Mouse (Mus musculus): ENCODE data around the gene Mrps21. TPM values are rescaled to one million over a fixed set of nuclear protein-coding genes. Genes with fewer than 3 reads are reported as not detected.
"Not testable (repeated sequence)": the region's sequence is repeated elsewhere in the genome, so short reads cannot be mapped to it uniquely, and the experiment has no call there.

The Mrps21 gene
- polyA plus RNA-seq (2015; fragmentation: Nextera tagmentation; extraction: Ambion mirVana), result 346 and 351 TPM in 2 replicates

- peak within 1 kb of the TSS; percentile 70 for H3K9ac ChIP-seq
- peak within 1 kb of the TSS; percentile 92 for H3K27ac ChIP-seq
- no peaks in the 10 kb centered on the region for H3K9me3 ChIP-seq
- no peaks in the 10 kb centered on the region for H3K36me3 ChIP-seq
- under 1% methylated on average over 33 of the region's 33 CpGs for WGBS
- H3K4me1 ChIP-seq (replicated peaks), result peaks cover 11% of the 10 kb centered on the region
- H3K4me3 ChIP-seq (replicated peaks), result peak within 1 kb of the TSS; percentile 64
- no peaks in the 10 kb centered on the region for H3K27me3 ChIP-seq (replicated peaks)
- peak; percentile 98 for ATAC-seq
- H3K4me2 ChIP-seq (replicated peaks), result peak within 1 kb of the TSS; percentile 67
Measured at GRCm38 (mm10) chr3:95871392-95871867, at the start of gene Mrps21. Gene Mrps21, minus strand, starts transcription at chr3:95871519.

- WGBS, result 47% methylated on average over 2 of the region's 2 CpGs
- H3K36me3 ChIP-seq; H3K4me2 ChIP-seq (replicated peaks); H3K9ac ChIP-seq; H3K9me3 ChIP-seq; H3K4me3 ChIP-seq (replicated peaks); H3K4me1 ChIP-seq (replicated peaks); H3K27me3 ChIP-seq (replicated peaks); H3K27ac ChIP-seq; ATAC-seq: not testable (repeated sequence)
Measured at GRCm38 (mm10) chr3:95920532-95920931, 49.2 kb upstream of the Mrps21 start.

- H3K27ac ChIP-seq, result no peak overlapping the region
- no peaks in the 10 kb centered on the region for H3K4me1 ChIP-seq (replicated peaks)
- no peaks in the 10 kb centered on the region for H3K9me3 ChIP-seq
- no peak overlapping the region for H3K9ac ChIP-seq
- H3K27me3 ChIP-seq (replicated peaks), result no peaks in the 10 kb centered on the region
- H3K4me3 ChIP-seq (replicated peaks), result no peak overlapping the region
- no peaks in the 10 kb centered on the region for H3K36me3 ChIP-seq
- 70% methylated on average over 7 of the region's 7 CpGs for WGBS
- no peak for ATAC-seq
- no peak overlapping the region for H3K4me2 ChIP-seq (replicated peaks)
Measured at GRCm38 (mm10) chr3:95916760-95917159, 45.4 kb upstream of the Mrps21 start.

- Histone ChIP-seq H3K4me1 (replicated peaks) (no peaks in the 10 kb centered on the region), H3K4me3 (replicated peaks) (no peak overlapping the region), H3K4me2 (replicated peaks) (no peak overlapping the region), H3K9me3 (no peaks in the 10 kb centered on the region), H3K27ac (no peak overlapping the region), H3K9ac (no peak overlapping the region), H3K27me3 (replicated peaks) (no peaks in the 10 kb centered on the region), H3K36me3 (no peaks in the 10 kb centered on the region)
- ATAC-seq, result no peak
- WGBS, result 87% methylated on average over 4 of the region's 4 CpGs
Measured at GRCm38 (mm10) chr3:95914706-95915105, 43.4 kb upstream of the Mrps21 start.

- no peak for ATAC-seq
- no peak overlapping the region for H3K27ac ChIP-seq
- 52% methylated on average over 4 of the region's 4 CpGs for WGBS
- no peak overlapping the region for H3K4me2 ChIP-seq (replicated peaks)
- no peak overlapping the region for H3K9ac ChIP-seq
- H3K9me3 ChIP-seq, result no peaks in the 10 kb centered on the region
- peaks cover 24% of the 10 kb centered on the region for H3K4me1 ChIP-seq (replicated peaks)
- no peak overlapping the region for H3K4me3 ChIP-seq (replicated peaks)
- no peaks in the 10 kb centered on the region for H3K36me3 ChIP-seq
- H3K27me3 ChIP-seq (replicated peaks), result 0 out of 2 replicates have a peak, but pooled peaks cover 3% of the 10 kb centered on the region
Measured at GRCm38 (mm10) chr3:95907613-95908012, 36.3 kb upstream of the Mrps21 start.

GRCm38 (mm10) chr3:95906860-95907259, 35.5 kb upstream of the Mrps21 start:
- Histone ChIP-seq H3K4me1 (replicated peaks) (peaks cover 24% of the 10 kb centered on the region), H3K9ac (no peak overlapping the region), H3K27ac (no peak overlapping the region), H3K9me3 (no peaks in the 10 kb centered on the region), H3K36me3 (no peaks in the 10 kb centered on the region), H3K4me3 (replicated peaks) (peak overlapping the region; percentile 9), H3K27me3 (replicated peaks) (0 out of 2 replicates have a peak, but pooled peaks cover 3% of the 10 kb centered on the region), H3K4me2 (replicated peaks) (peak overlapping the region; percentile 62)
- 0% methylated on average over 12 of the region's 12 CpGs for WGBS
- no peak for ATAC-seq

GRCm38 (mm10) chr3:95905940-95906492, 34.7 kb upstream of the Mrps21 start:
- Histone ChIP-seq H3K4me3 (replicated peaks) (peak overlapping the region; percentile 29), H3K9me3 (no peaks in the 10 kb centered on the region), H3K36me3 (no peaks in the 10 kb centered on the region), H3K27ac (no peak overlapping the region), H3K4me2 (replicated peaks) (peak overlapping the region; percentile 62), H3K27me3 (replicated peaks) (0 out of 2 replicates have a peak, but pooled peaks cover 3% of the 10 kb centered on the region), H3K9ac (no peak overlapping the region), H3K4me1 (replicated peaks) (peaks cover 24% of the 10 kb centered on the region)
- under 1% methylated on average over 12 of the region's 12 CpGs for WGBS
- ATAC-seq, result peak; percentile 54; the same call in 1 of the 2 replicates

GRCm38 (mm10) chr3:95905146-95905939, 34.0 kb upstream of the Mrps21 start:
- H3K4me3 ChIP-seq (replicated peaks), result peak overlapping the region; percentile 29
- no peaks in the 10 kb centered on the region for H3K9me3 ChIP-seq
- H3K4me2 ChIP-seq (replicated peaks), result peak overlapping the region; percentile 62
- 0 out of 2 replicates have a peak, but pooled peaks cover 3% of the 10 kb centered on the region for H3K27me3 ChIP-seq (replicated peaks)
- no peak overlapping the region for H3K27ac ChIP-seq
- H3K4me1 ChIP-seq (replicated peaks), result peaks cover 24% of the 10 kb centered on the region
- WGBS, result under 1% methylated on average over 18 of the region's 18 CpGs
- H3K36me3 ChIP-seq, result no peaks in the 10 kb centered on the region
- peak overlapping the region; percentile 14; the same call in 1 of the 2 replicates for H3K9ac ChIP-seq
- ATAC-seq, result peak; percentile 62

- no peaks in the 10 kb centered on the region for H3K36me3 ChIP-seq
- WGBS, result 3% methylated on average over 15 of the region's 15 CpGs
- peak within 1 kb of the TSS; percentile 29 for H3K4me3 ChIP-seq (replicated peaks)
- H3K9me3 ChIP-seq, result no peaks in the 10 kb centered on the region
- 0 out of 2 replicates have a peak, but pooled peaks cover 3% of the 10 kb centered on the region for H3K27me3 ChIP-seq (replicated peaks)
- H3K9ac ChIP-seq, result peak within 1 kb of the TSS; percentile 14; the same call in 1 of the 2 replicates
- peak; percentile 50 for ATAC-seq
- peaks cover 24% of the 10 kb centered on the region for H3K4me1 ChIP-seq (replicated peaks)
- H3K27ac ChIP-seq, result no peak within 1 kb of the TSS
- H3K4me2 ChIP-seq (replicated peaks), result peak within 1 kb of the TSS; percentile 62
Measured at GRCm38 (mm10) chr3:95904568-95904967, 33.2 kb upstream of the Mrps21 start, which contains the start of gene Car14. Gene Car14, minus strand, starts transcription at chr3:95904691.

GRCm38 (mm10) chr3:95903753-95904502, 32.6 kb upstream of the Mrps21 start:
- peak overlapping the region; percentile 62 for H3K4me2 ChIP-seq (replicated peaks)
- H3K4me1 ChIP-seq (replicated peaks), result peaks cover 24% of the 10 kb centered on the region
- no peaks in the 10 kb centered on the region for H3K36me3 ChIP-seq
- 11% methylated on average over 15 of the region's 15 CpGs for WGBS
- no peak overlapping the region for H3K4me3 ChIP-seq (replicated peaks)
- no peaks in the 10 kb centered on the region for H3K9me3 ChIP-seq
- no peak overlapping the region for H3K27ac ChIP-seq
- no peak for ATAC-seq
- H3K9ac ChIP-seq, result no peak overlapping the region; the same call in 1 of the 2 replicates
- 0 out of 2 replicates have a peak, but pooled peaks cover 3% of the 10 kb centered on the region for H3K27me3 ChIP-seq (replicated peaks)

- Histone ChIP-seq H3K27ac (no peak overlapping the region), H3K4me1 (replicated peaks) (peaks cover 24% of the 10 kb centered on the region)
- ATAC-seq, result no peak
Measured at GRCm38 (mm10) chr3:95902643-95903042, 31.3 kb upstream of the Mrps21 start.

GRCm38 (mm10) chr3:95902373-95902625, 31.0 kb upstream of the Mrps21 start:
- H3K9ac ChIP-seq, result no peak overlapping the region
- peaks cover 4% of the 10 kb centered on the region; the same call in 1 of the 2 replicates for H3K36me3 ChIP-seq
- H3K4me1 ChIP-seq (replicated peaks), result peaks cover 24% of the 10 kb centered on the region
- 0 out of 2 replicates have a peak, but pooled peaks cover 3% of the 10 kb centered on the region for H3K27me3 ChIP-seq (replicated peaks)
- ATAC-seq, result no peak
- no peak overlapping the region for H3K4me3 ChIP-seq (replicated peaks)
- H3K9me3 ChIP-seq, result no peaks in the 10 kb centered on the region
- H3K27ac ChIP-seq, result no peak overlapping the region
- H3K4me2 ChIP-seq (replicated peaks), result no peak overlapping the region

More at GRCm38 (mm10) chr3:95902643-95903042, 31.3 kb upstream of the Mrps21 start:
- 38% methylated on average over 6 of the region's 6 CpGs for WGBS
- Histone ChIP-seq H3K9me3 (no peaks in the 10 kb centered on the region), H3K27me3 (replicated peaks) (0 out of 2 replicates have a peak, but pooled peaks cover 3% of the 10 kb centered on the region), H3K36me3 (peaks cover 4% of the 10 kb centered on the region; the same call in 1 of the 2 replicates), H3K9ac (no peak overlapping the region), H3K4me3 (replicated peaks) (no peak overlapping the region), H3K4me2 (replicated peaks) (no peak overlapping the region)
